Mouse (Mus musculus) liver, postnatal 0 days (tissue): ENCODE results near the gene Mdm2. TPM values are rescaled to one million over a fixed set of nuclear protein-coding genes. Genes with fewer than 3 reads are reported as not detected.
A peak's percentile ranks its signal among the peaks of the same experiment; 100 is the strongest.

ENCODE experiments used
- ATAC-seq: fragments of 200-750 bp; cut with Nextera tagmentation; 2 replicates; pipeline ENCODE4 v1.8.0; 2017; ENCODE audit warnings: mild to moderate bottlenecking, moderate library complexity
- DNase-seq: peaks from one replicate; pipeline ENCODE4 v3.0.0-alpha.2; 2016
- H3K27ac ChIP-seq: fragments of 300-500 bp; sonication (generic); 2 replicates; pipeline ENCODE4 v1.5.1; 2014; ENCODE audit warnings: antibody characterized with exemption, moderate library complexity, mild to moderate bottlenecking, low read depth
- H3K27me3 ChIP-seq: fragments of 300-500 bp; sonication (generic); 2 replicates; pipeline ENCODE4 v1.6.1; 2014; ENCODE audit warnings: low read length, control low read depth, mixed read lengths; ENCODE audit not compliant: insufficient read depth
- H3K36me3 ChIP-seq: fragments of 300-500 bp; sonication (generic); replicated peaks from 2 replicates; pipeline ENCODE4 v1.6.1; 2014; ENCODE audit warnings: mild to moderate bottlenecking, control low read depth, low read length, moderate library complexity, mixed read lengths; ENCODE audit not compliant: insufficient read depth
- H3K4me1 ChIP-seq: fragments of 300-500 bp; sonication (generic); 2 replicates; pipeline ENCODE4 v1.6.1; 2014; ENCODE audit warnings: antibody characterized with exemption, mild to moderate bottlenecking, control low read depth; ENCODE audit not compliant: insufficient read depth
- H3K4me2 ChIP-seq: fragments of 300-500 bp; sonication (generic); 2 replicates; pipeline ENCODE4 v1.6.1; 2014; ENCODE audit warnings: low read depth, mild to moderate bottlenecking, low read length, moderate library complexity, mixed read lengths
- H3K4me3 ChIP-seq: fragments of 300-500 bp; sonication (generic); 2 replicates; pipeline ENCODE4 v1.5.1; 2014; ENCODE audit warnings: low read depth, low read length
- H3K9ac ChIP-seq: fragments of 300-500 bp; sonication (generic); replicated peaks from 2 replicates; pipeline ENCODE4 v1.6.1; 2014; ENCODE audit warnings: mild to moderate bottlenecking, moderate library complexity
- H3K9me3 ChIP-seq: fragments of 300-500 bp; sonication (generic); 2 replicates; pipeline ENCODE4 v1.6.1; 2016; ENCODE audit warnings: mild to moderate bottlenecking, control low read depth, low read length, mixed read lengths
- CTCF ChIP-seq: sonication (generic); IDR thresholded peaks from 2 replicates; pipeline ENCODE4 v1.5.1; 2016; ENCODE audit warnings: antibody characterized with exemption, low read depth
- EP300 ChIP-seq: IDR thresholded peaks from 2 replicates; pipeline ENCODE4 v1.6.1; 2016; ENCODE audit warnings: antibody characterized with exemption, low read depth, mild to moderate bottlenecking
- WGBS: fragments of 180-500 bp; shearing (Covaris S2); extraction: QIAGEN DNeasy Blood & Tissue Kit; methylation state at CpG from one replicate; pipeline ENCODE4 v1.1.7; 2014; ENCODE audit not compliant: insufficient replicate concordance; 5-methylcytosine and 5-hydroxymethylcytosine counted together
- polyA plus RNA-seq: library from polyadenylated mRNA; unstranded; fragments of >200 nt; fragmentation: Nextera tagmentation; extraction: Ambion mirVana; gene quantifications from 2 replicates; pipeline ENCODE4 v1.2.1, GENCODE M21; 2015

Mdm2 gene
- polyA plus RNA-seq, 1 experiment from 2014 or later: 11.3 TPM

DNA sequence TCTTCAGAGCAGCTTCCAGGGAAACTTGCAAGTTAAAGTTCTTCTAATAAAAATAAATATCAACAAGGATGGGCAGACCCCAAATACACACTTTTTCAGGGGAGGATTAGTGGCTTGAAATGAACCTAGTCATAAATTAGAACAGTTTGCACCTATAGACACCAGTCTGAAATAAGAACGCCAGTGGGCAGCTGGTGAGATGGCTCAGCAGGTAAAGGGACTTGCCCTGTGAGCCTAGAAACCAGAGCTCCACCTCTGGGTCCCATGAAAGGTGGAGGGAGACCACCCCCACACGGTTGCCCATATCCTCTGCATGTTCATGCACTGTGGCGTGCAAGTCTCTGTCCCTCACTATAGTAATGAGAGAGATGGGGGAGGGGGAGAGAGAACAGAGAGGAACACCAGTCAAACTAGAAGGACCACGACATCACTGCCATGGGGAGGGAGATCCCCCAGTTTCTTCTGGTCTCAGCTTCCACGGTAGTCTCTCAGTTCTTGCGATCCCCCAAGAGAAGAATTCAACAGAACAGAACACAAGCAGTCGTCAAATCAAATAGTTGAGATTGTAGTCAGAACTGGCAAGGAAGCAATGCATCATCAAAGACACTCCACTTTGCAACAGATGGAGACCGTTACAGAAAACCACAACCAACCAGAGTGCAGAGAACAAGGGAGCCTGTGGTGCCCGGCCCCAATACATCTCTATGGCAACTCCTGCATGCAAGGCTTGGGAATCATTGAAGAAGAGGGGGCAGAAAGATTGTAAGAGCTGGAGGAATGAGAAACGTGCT is 58.8 kb downstream of the Mdm2 start:
- DNase-seq (no peak), ATAC-seq (no peak)
- Histone ChIP-seq H3K36me3 (no peaks in the 10 kb centered on the region), H3K4me3 (no peak overlapping the region), H3K9ac (no peak overlapping the region), H3K27ac (no peak overlapping the region), H3K4me1 (no peaks in the 10 kb centered on the region), H3K27me3 (no peaks in the 10 kb centered on the region), H3K4me2 (no peak overlapping the region), H3K9me3 (no peaks in the 10 kb centered on the region)
- 51% methylated on average over 10 of the region's 10 CpGs for WGBS
- TF ChIP-seq CTCF: no peak
- TF ChIP-seq EP300: no peak

DNA sequence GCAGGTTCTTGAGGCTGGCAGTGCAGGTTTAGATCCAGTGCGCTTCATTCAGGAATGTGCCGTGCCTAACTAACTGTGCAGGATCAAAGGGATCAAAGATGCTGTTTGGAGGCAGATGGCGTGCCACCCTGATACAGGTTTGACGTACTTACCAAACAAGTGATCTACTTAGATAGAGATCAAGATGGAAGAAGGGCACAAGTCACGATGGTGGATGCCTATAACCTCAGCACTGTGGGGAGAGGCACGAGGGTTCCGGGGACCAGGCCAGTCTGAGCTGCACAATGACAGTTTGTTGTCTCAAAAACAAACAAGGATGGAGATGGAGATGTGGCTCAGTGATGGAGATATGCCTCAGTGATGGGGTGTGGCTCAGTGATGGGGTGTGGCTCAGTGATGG is 59.8 kb downstream of the Mdm2 start:
- ATAC-seq: no peak
- no peak for DNase-seq
- no peak for TF ChIP-seq CTCF
- no peak for TF ChIP-seq EP300
- H3K9me3 ChIP-seq: no peaks in the 10 kb centered on the region
- 79% methylated on average over 7 of the region's 7 CpGs for WGBS
- no peaks in the 10 kb centered on the region for H3K4me1 ChIP-seq
- H3K27me3 ChIP-seq: no peaks in the 10 kb centered on the region
- no peak overlapping the region for H3K4me2 ChIP-seq
- H3K27ac ChIP-seq: no peak overlapping the region
- H3K9ac ChIP-seq: no peak overlapping the region
- no peak overlapping the region for H3K4me3 ChIP-seq
- no peaks in the 10 kb centered on the region for H3K36me3 ChIP-seq

DNA sequence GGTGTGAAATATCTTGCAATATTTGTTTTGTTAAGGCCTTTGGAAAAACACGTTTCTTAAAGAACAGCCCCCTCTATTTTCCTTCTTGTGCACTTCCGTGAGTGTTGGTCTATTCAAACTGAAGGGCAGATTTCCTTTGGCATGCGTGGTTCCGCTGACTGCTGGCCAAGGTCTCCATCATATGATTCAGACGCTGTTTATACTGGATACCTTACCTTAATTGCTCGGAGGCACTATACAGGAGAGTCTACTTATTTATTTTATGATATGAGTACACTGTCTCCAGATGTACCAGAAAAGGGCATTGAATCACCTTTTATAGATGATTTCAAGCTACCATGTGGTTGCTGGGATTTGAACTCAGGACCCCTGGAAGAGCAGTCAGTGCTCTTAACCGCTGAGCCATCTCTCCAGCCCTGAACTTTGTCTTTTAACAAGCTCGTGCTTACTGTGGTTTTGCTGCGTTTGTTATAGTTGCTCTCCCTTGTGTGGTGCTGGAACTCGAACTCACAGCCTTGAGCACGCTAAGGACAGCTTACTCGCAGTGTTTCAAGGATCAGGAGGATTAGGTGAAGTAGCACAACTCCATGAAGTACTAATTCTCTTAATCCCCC is 60.4 kb downstream of the Mdm2 start:
- TF ChIP-seq CTCF (no peak), EP300 (0 out of 2 replicates have a peak, but pooled peaks have one; percentile 6)
- H3K27ac ChIP-seq: no peak overlapping the region
- ATAC-seq (no peak), DNase-seq (no peak)
- no peaks in the 10 kb centered on the region for H3K9me3 ChIP-seq
- H3K36me3 ChIP-seq: no peaks in the 10 kb centered on the region
- no peaks in the 10 kb centered on the region for H3K27me3 ChIP-seq
- no peaks in the 10 kb centered on the region for H3K4me1 ChIP-seq
- H3K4me3 ChIP-seq: no peak overlapping the region
- no peak overlapping the region for H3K4me2 ChIP-seq
- H3K9ac ChIP-seq: no peak overlapping the region
- WGBS: 80% methylated on average over 12 of the region's 12 CpGs

DNA sequence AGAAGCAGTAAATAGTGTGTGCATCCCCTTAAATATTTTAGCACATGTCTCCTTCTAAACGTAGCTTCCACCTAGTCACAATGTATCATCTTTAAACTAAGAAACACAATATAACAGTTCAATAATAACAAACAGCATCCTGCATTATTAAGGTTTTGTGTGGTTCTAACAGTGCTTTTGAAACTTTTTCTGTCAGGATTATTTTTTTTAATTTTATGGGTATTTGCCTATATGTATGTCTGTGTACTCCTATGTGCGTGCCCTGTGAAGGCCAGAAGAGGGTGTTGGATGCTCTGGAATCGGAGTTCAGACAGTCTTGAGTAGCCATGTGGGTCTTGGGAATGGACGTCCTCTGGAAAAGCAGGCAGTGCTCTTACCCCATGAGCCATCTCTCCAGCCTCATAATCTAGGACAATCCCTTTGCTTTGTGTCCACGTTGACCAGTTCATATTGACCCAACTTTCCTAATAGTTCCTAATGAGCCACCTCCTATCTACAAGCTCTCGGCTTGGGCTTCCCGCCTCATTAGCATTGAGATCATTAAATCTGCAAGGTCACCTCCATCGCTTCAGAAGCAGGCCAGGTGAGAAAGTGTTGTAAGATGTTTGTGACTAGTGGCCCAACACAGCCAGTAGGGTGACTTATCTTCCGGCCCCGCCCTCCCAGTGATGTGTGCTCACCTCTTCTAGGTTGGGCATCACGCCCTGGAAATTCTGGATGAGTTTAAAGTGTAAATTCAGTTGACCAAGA is 61.1 kb downstream of the Mdm2 start:
- TF ChIP-seq EP300 (peak; percentile 39; the same call in 1 of the 2 replicates), CTCF (no peak)
- no peak overlapping the region for H3K27ac ChIP-seq
- H3K4me1 ChIP-seq: no peaks in the 10 kb centered on the region
- H3K4me2 ChIP-seq: no peak overlapping the region
- no peaks in the 10 kb centered on the region for H3K9me3 ChIP-seq
- no peak overlapping the region for H3K9ac ChIP-seq
- ATAC-seq: peak; percentile 77
- 79% methylated on average over 11 of the region's 11 CpGs for WGBS
- H3K27me3 ChIP-seq: no peaks in the 10 kb centered on the region
- DNase-seq: peak; percentile 25
- H3K36me3 ChIP-seq: no peaks in the 10 kb centered on the region
- no peak overlapping the region for H3K4me3 ChIP-seq

DNA sequence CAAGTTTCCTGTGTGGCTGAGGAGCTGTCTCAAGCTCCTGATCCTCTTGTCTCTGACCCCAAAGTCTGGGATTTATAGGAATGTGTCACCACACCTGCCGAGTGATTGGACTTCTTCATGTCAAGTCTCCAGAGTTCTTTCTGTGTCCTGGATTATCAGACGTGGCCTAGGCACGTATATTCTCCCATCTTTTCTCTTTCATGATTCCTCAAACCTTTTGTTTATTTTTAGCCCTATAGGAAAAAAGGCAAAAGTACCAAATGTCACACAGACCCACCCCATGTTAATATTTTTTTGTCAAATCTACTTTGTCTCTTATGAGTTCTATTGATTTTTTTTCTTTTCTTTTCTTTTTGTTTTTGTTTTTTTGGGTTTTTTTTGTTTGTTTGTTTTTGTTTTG is 61.9 kb downstream of the Mdm2 start:
- Histone ChIP-seq H3K27ac (no peak overlapping the region), H3K9ac (no peak overlapping the region), H3K9me3 (no peaks in the 10 kb centered on the region), H3K4me1 (no peaks in the 10 kb centered on the region), H3K27me3 (no peaks in the 10 kb centered on the region), H3K4me3 (no peak overlapping the region), H3K36me3 (no peaks in the 10 kb centered on the region), H3K4me2 (no peak overlapping the region)
- no peak for TF ChIP-seq EP300
- no peak for TF ChIP-seq CTCF
- DNase-seq (no peak), ATAC-seq (no peak)
- 78% methylated on average over 3 of the region's 3 CpGs for WGBS

DNA sequence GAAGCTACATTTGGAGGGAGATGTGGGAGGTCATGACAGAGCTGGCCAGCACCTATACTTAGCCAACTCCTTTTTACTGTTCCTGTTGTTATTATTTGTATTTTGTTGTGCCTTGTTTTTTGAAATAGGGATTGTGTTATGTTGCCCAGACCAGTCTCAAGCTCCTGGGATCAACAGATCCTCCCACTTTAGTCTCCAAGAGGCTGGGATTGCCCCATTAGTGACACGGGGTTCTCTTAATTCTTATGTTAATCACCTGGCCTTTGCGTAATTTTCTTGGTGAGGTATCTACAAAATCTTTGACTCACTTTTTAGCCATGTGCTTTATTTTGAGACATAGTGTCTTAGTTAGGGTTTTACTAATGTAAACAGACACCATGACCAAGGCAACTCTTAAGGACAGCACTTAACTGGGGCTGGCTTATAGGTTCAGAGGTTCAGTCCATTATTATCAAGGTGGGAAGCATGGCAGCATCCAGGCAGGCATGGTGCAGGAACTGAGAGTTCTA is 62.5 kb downstream of the Mdm2 start:
- ATAC-seq (no peak), DNase-seq (no peak)
- no peak overlapping the region for H3K4me2 ChIP-seq
- no peak overlapping the region for H3K27ac ChIP-seq
- TF ChIP-seq CTCF (no peak), EP300 (no peak)
- no peaks in the 10 kb centered on the region for H3K4me1 ChIP-seq
- H3K36me3 ChIP-seq: no peaks in the 10 kb centered on the region
- 77% methylated on average over 2 of the region's 2 CpGs for WGBS
- H3K9ac ChIP-seq: no peak overlapping the region
- no peaks in the 10 kb centered on the region for H3K27me3 ChIP-seq
- H3K9me3 ChIP-seq: no peaks in the 10 kb centered on the region
- H3K4me3 ChIP-seq: no peak overlapping the region
